Mouse (Mus musculus) thymus, postnatal 10 days (tissue): ENCODE measurements around the gene Shc2.

Experiments used
- DNase-seq, 2 experiments: peaks; one replicate each; pipeline ENCODE4 v3.0.0; 2021; ENCODE audit warnings: low spot score in 2 of 2

The Shc2 gene

GRCm38 (mm10) chr10:79615860-79616259 is 21.9 kb downstream of the Shc2 start:
- DNase-seq, result no peak

GRCm38 (mm10) chr10:79614305-79614643 is 23.4 kb downstream of the Shc2 start:
- no peak for DNase-seq

GRCm38 (mm10) chr10:79613578-79614304 is 24.0 kb downstream of the Shc2 start, which contains the start of gene C2cd4c:
C2cd4c (minus strand) TSS chr10:79614025.
- DNase-seq, result no peak

GRCm38 (mm10) chr10:79612192-79613135 is 25.3 kb downstream of the Shc2 start:
- no peak for DNase-seq

GRCm38 (mm10) chr10:79611296-79611695 is 26.4 kb downstream of the Shc2 start:
- no peak for DNase-seq

GRCm38 (mm10) chr10:79609276-79609675 is 28.4 kb downstream of the Shc2 start:
- no peak for DNase-seq

GRCm38 (mm10) chr10:79607892-79608291 is 29.8 kb downstream of the Shc2 start:
- DNase-seq, result no peak

- no peak for DNase-seq
Observed at GRCm38 (mm10) chr10:79606537-79606936, 31.2 kb downstream of the Shc2 start.

GRCm38 (mm10) chr10:79597936-79598230 is 39.8 kb downstream of the Shc2 start:
- DNase-seq, result no peak

- DNase-seq, result no peak
Observed at GRCm38 (mm10) chr10:79597051-79597935, 40.4 kb downstream of the Shc2 start.

GRCm38 (mm10) chr10:79595590-79595929 is 42.2 kb downstream of the Shc2 start:
- no peak for DNase-seq

- DNase-seq, result peak in 1 of 2 experiments; percentile 46
Observed at GRCm38 (mm10) chr10:79594872-79595589, 42.7 kb downstream of the Shc2 start.

- DNase-seq, result no peak
Observed at GRCm38 (mm10) chr10:79594111-79594510, 43.6 kb downstream of the Shc2 start.

- no peak for DNase-seq
Observed at GRCm38 (mm10) chr10:79590702-79591101, 47.0 kb downstream of the Shc2 start.

- DNase-seq, result no peak
Observed at GRCm38 (mm10) chr10:79587752-79588126, 50.0 kb downstream of the Shc2 start.

GRCm38 (mm10) chr10:79587061-79587751 is 50.5 kb downstream of the Shc2 start, which contains the start of gene Theg:
Theg (minus strand) TSS chr10:79587331.
- DNase-seq, result no peak

GRCm38 (mm10) chr10:79586243-79586642 is 51.5 kb downstream of the Shc2 start:
- DNase-seq, result no peak

- no peak for DNase-seq
Observed at GRCm38 (mm10) chr10:79585723-79586122, 52.0 kb downstream of the Shc2 start.

- no peak for DNase-seq
Observed at GRCm38 (mm10) chr10:79585136-79585535, 52.6 kb downstream of the Shc2 start.

- DNase-seq, result no peak
Observed at GRCm38 (mm10) chr10:79584426-79584825, 53.3 kb downstream of the Shc2 start.

GRCm38 (mm10) chr10:79584021-79584420 is 53.7 kb downstream of the Shc2 start:
- no peak for DNase-seq
